Mouse (Mus musculus): ENCODE data around the gene Igfn1.

The Igfn1 gene

GRCm38 (mm10) chr1:136006292-136006748, at the start of gene Igfn1:
Gene Igfn1 (minus strand): TSS chr1:136006342.
- DNase-seq = no peak

GRCm38 (mm10) chr1:136055771-136056170, 49.6 kb upstream of the Igfn1 start:
- no peak for DNase-seq

- no peak for DNase-seq
Observed at GRCm38 (mm10) chr1:136052547-136052946, 46.4 kb upstream of the Igfn1 start, which contains the start of gene Cacna1s. Gene Cacna1s (plus strand): TSS chr1:136052750.

GRCm38 (mm10) chr1:136051465-136051864, 45.3 kb upstream of the Igfn1 start:
- peak; percentile 58 for DNase-seq

GRCm38 (mm10) chr1:136051013-136051315, 44.8 kb upstream of the Igfn1 start:
- no peak for DNase-seq

- no peak for DNase-seq
Observed at GRCm38 (mm10) chr1:136050312-136051012, 44.3 kb upstream of the Igfn1 start, which contains the start of gene Ascl5. Gene Ascl5 (plus strand): TSS chr1:136050804.

GRCm38 (mm10) chr1:136047894-136048293, 41.8 kb upstream of the Igfn1 start:
- DNase-seq = no peak

- peak; percentile 49 for DNase-seq
Observed at GRCm38 (mm10) chr1:136047432-136047831, 41.3 kb upstream of the Igfn1 start.

GRCm38 (mm10) chr1:136045774-136046173, 39.6 kb upstream of the Igfn1 start:
- peak; percentile 71 for DNase-seq

GRCm38 (mm10) chr1:136040874-136041273, 34.7 kb upstream of the Igfn1 start:
- no peak for DNase-seq

- DNase-seq = no peak
Observed at GRCm38 (mm10) chr1:136040452-136040851, 34.3 kb upstream of the Igfn1 start.

GRCm38 (mm10) chr1:136038746-136039538, 32.8 kb upstream of the Igfn1 start:
- no peak for DNase-seq

- DNase-seq = no peak
Observed at GRCm38 (mm10) chr1:136032961-136033360, 26.8 kb upstream of the Igfn1 start.

- no peak for DNase-seq
Observed at GRCm38 (mm10) chr1:136031697-136032096, 25.6 kb upstream of the Igfn1 start.

- no peak for DNase-seq
Observed at GRCm38 (mm10) chr1:136030201-136030600, 24.1 kb upstream of the Igfn1 start.

GRCm38 (mm10) chr1:136018390-136019189, 12.4 kb upstream of the Igfn1 start:
- DNase-seq = peak; percentile 84

GRCm38 (mm10) chr1:136017907-136018313, 11.8 kb upstream of the Igfn1 start:
- DNase-seq = peak; percentile 95

- DNase-seq = peak; percentile 32
Observed at GRCm38 (mm10) chr1:136017307-136017706, 11.2 kb upstream of the Igfn1 start.

GRCm38 (mm10) chr1:136014796-136015502, 8.8 kb upstream of the Igfn1 start:
- peak; percentile 70 for DNase-seq

- DNase-seq = peak; percentile 57
Observed at GRCm38 (mm10) chr1:136013513-136013912, 7.4 kb upstream of the Igfn1 start.

GRCm38 (mm10) chr1:136010247-136010646, 4.1 kb upstream of the Igfn1 start:
- DNase-seq = no peak

- DNase-seq = no peak
Observed at GRCm38 (mm10) chr1:136008159-136008533, 2.0 kb upstream of the Igfn1 start.

Data from liver (tissue).